Mouse (Mus musculus): ENCODE measurements around the gene Cxxc4. TPM values are rescaled to one million over a fixed set of nuclear protein-coding genes. Genes with fewer than 3 reads are reported as not detected.

The Cxxc4 gene
- total RNA-seq (2023) = not detected

GRCm38 (mm10) chr3:134236414-134237112, at the start of gene Cxxc4:
Cxxc4 (plus strand) TSS chr3:134236484.

All from monocyte, adult 59 days (primary cell).